Mouse (Mus musculus) frontal cortex, postnatal 10 days (tissue): ENCODE measurements around the gene Zfp764.
A peak's percentile ranks its signal among the peaks of the same experiment; 100 is the strongest.
"Not testable (repeated sequence)": the region's sequence is repeated elsewhere in the genome, so short reads cannot be mapped to it uniquely, and the experiment has no call there.

Experiments used
- DNase-seq, 2 experiments: peaks; one replicate each; pipeline ENCODE4 v3.0.0; 2022; ENCODE audit warnings: low spot score in 2 of 2, mixed read lengths in 1 of 2

Gene Zfp764

DNA sequence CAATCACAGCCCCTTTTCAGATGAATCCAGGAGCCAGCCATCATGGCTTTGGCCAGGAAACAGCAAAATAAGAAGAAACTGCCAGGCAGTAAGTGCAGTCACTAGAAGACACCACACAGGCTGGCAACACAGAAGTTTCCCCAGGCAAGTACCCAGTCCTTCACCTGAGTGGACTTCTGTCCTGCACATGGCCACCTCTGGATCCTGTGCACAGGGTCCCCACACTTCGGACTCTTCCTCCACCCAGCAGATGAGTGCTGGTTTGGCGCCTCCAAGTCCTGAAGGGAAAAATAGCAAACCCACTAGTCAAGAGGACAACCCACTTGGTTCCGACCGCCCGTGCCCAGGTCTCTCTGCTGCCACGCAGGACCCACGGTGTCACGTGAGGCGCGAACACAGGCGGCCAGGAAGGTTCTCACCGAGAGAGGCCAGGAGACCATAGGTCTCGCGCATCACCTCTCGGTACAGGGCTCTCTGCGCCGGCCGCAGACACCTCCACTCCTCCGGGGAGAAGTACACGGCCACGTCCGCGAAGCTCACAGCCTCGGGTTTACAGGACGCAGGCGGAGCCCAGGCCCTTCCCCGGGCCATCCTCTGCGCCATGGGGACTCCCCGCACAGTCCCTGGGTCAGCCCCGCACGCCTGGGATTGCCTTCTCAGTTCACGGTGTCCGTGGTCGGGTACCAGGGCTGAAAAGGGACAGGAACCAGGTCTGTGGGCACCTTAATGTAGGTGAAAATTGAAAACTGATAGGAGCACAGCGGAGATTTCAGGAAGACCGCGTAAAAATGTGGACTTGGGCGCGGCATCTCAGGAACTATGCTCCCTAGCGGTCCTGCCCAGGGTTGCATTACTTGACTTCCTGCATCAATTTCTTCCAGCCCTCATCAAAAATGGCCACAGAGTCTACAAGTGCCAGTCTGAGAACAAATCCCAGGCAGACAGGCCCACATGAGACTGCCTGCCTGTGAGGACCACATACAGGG lies at the start of gene Zfp764:
Gene Zfp764, minus strand, starts transcription at position 821 of the 986 bp plus-strand sequence.
- peak; percentile 66 to 79 for DNase-seq

DNA sequence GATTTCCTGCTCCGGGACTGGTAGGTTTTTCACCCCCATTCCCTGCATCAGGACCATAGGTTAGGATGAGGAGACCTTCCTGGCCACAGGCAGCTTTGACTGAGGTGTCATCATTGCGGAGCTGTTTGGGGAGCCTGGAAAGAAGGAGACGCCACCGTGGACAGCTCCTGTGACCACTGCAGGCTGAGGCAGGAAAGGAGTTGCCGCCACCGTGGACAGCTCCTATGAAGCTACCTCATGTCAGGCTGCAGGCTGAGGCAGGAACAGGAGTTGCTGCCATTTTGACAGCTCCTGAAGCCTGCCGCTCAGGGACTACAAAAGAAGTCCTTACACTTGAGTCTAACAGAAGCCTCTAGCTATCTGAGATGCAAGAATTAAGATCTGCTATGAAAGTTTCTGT lies 48.3 kb upstream of the Zfp764 start:
- no peak for DNase-seq

DNA sequence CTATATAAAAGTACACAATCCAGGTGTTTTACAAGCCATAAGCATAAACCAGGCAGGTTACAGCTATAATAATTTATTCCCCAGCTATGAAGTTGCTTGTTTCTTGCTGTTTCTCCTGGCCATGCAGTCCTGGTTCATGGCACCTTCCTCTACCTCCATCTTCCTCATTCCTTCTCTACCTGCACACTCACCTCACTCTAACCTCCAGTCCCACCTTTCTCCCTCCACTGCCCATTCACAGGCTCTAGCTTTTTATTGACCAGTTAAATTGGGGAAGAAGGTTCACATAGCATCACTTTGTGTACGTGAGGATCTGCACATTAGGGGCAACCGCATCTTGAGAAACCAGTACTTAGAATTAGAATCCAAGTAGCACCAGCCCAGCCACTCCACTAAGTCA lies 46.4 kb upstream of the Zfp764 start:
- no peak for DNase-seq

DNA sequence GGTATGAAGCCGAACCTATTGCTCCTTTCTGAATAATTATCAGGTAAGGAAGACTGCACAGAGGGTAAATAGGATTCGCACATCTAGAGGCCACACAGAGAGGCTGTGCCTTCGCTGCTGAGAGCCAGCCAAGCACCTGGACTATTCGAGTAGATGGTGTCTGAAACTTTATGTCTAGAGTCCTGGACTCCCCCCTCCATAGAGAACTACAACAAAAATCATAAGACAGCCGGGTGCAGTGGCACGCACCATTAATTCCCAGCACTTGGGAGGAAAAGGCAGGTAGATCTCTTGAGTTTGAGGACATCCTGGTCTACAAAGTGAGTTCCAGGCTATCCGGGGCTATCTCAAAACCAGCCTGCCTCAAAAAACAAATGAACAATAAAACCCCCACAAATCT lies 43.3 kb upstream of the Zfp764 start:
- DNase-seq = no peak

DNA sequence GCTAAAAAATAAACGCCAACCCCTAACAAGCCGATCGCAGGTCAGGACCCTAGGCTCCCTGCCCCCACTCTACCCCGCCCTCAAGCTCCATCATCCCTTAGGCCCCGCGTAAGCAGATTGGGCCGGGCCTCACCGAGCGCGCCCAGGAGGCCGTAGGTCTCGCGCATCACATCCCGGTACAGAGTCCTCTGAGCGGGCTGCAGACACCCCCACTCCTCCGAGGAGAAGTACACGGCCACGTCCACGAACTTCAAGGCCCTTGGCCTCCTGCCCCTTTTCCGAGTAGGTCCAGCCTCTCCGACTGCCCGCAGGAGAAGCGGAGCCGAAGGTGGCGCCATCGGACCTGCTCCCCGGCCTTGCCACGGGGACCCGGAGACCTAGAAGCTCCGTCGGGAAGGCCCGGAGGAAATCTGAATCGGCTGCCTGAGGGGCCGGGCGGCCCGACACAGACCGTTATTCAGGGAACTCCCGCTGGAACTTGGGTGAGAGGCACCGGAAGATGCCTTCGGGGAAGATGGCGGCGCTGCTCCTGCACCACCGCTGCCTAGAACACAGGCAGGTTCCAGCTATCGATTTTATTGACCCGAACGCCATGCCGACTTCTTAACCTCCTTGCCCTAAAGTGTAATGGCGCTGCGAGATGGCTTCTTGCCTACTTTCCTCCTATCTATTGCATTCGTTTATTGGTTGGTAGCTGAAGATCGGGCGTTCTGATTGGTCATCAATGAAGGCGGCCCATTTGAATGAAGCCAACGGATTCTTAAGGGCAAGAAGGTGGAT lies 42.1 kb upstream of the Zfp764 start, which contains the start of gene Zfp689:
Gene Zfp689, minus strand, starts transcription at position 638 of the 780 bp plus-strand sequence.
- DNase-seq = peak; percentile 90 to 91

DNA sequence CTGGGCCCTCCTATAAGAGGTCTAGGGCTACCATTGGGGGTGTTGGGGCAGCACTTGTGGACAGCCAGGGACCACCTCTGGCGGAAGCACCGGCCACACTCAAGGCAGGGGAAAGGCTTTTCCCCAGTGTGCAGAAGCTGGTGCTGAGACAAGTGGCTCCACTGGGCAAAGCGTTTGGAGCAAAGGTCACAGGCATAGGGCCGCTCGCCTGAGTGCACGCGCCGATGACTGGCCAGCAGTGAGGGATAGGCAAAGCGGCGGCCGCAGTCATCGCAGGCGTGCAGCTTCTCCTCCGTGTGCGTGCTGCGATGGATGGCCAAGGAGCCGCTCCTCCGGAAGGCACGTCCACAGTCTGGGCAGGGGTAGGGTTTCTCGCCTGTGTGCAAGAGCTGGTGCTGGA lies 37.4 kb upstream of the Zfp764 start:
- no peak for DNase-seq

DNA sequence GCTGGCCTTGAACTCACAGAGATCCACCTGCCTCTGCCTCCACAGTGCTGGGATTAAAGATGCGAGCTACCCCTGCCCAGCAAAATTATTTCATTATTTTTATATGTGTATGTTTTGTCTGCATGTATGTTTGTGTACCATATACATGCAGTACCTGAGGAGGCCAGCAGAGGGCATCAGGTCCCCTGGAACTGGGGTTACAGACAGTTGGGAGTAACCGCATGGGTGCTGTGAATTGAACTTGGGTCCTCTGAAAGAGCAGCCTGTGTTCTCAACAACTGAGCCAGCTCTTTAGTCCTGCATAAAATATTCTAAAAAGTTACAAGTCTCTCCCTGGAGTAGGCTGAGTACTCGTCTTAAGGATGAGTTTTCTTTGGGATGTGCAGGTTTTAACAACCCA lies 31.1 kb upstream of the Zfp764 start:
- no peak for DNase-seq

DNA sequence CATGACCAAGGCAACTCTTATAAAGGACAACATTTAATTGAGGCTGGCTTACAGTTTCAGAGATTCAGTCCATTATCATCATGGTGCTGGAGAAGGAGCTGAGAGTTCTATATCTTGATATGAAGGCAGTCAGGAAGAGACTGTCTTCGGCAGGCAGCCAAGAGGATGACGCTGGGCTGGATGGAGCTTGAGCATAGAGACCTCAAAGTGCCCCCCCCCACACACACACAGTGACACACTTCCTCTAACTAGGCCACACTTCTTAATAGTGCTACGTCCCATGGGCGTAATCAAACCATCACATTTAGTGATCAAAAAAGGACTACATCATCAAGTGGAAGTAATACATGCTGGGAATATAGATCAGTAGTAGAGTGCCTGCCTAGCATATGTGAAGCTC lies 28.6 kb upstream of the Zfp764 start:
- DNase-seq = no peak

DNA sequence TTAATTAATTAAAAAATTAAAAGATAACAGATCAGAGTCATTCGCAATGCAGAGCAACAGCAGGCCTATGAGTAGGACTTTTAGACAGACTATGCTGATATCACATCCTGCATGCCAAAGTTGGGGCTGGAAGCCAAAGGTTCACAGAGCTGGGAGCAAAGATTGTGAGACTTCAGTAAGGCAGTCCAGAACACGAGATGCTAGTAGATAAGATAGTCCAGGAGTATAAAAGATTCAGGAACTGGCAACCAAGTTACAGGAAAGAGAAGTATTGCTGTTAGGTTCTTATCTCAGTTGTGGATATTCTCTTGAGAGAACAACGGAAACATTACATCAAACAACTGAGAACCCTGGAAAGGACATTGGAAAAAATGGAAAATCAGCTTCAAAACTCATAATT lies 19.7 kb upstream of the Zfp764 start:
- no peak for DNase-seq

DNA sequence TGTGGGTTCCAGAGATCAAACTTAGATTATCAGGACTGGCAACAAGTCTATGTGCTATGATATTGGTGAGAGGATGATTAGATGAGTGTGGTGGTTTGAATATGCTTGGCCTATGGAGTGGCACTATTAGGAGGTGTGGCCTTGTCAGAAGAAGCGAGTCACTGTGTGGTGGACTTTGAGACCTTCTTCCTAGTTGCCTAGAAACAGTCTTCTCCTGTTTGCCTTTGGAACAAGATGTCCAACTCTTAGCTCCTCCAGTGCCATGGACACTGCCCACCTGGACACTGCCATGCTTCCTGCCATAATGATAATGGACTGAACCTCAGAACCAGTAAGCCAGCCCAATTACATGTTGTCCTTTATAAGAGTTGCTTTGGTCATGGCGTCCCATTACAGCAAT lies 19.3 kb upstream of the Zfp764 start:
- DNase-seq = no peak

DNA sequence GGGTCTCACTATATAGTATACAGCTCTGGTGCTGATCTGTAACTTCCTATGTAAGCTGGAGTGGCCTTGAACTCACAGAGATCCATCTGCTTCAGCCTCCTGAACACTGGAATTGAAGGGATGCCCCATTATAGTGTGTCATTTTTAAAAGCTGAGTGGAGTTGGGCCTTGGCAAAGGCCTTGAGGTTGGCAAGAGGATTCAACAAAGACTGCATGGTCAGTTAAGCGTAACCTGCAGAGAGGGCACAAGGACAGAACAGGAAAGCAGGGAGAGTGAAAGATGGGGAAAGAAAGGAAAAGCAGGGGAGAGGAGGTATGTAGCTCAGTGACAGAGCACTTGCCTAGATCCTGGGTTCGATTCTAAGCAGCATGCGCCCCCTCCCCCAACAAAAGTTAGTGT lies 18.7 kb upstream of the Zfp764 start:
- DNase-seq = no peak

DNA sequence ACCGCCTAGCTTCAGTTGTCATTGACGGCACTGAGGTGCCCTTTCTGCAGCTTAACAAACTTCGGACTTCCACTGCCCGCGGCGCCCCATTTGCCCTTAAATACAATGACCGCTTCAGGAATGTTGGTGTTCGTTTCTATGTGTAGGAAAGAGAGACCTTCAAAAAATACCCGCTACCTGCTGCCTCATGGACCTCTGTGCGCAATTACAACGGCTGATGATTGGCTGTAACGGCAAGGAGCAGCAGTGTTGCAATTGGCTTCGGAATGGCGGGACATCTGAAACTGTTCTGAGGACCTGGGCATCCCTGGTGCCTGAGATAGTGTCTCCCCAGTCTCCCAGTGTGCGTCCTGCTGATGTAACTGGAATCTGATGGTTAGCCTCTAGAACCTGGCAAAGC lies 15.6 kb upstream of the Zfp764 start:
- peak in 1 of 2 experiments; percentile 29 for DNase-seq

DNA sequence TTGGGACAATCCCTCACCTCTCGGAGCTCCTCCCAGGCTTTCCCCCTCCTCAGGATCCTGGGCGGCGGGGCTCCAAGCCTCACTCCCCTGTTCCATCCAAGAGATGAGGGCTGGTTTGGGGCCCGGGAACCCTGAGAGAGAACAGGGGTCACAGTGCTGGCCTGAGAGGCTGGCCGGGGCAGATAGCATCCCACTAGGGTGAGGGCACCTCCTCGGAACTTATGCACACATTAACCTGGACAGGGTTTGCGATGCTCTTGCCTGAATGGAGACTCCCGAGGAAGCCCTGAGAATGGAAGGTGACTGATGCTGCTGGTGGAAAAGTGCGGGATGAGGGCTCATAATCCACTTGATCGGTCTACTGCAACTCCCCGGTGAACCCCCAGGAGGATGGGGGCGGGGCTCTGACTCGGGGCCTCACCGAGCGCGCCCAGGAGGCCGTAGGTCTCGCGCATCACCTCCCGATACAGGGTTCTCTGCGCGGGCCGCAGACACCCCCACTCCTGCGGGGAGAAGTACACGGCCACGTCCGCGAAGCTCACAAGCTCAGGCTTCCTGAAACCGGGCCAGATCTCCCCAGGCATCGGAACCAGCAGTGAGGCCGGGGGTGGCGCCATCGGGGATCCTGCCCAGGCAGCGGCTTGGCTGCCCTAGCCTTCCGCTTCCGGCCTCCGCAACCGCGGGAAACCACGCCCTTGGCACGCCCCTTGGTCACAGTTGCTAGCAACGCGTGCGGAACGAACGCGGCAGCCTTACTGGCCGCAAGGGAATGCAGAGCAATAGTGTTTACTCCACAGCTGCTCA lies 15.0 kb upstream of the Zfp764 start, which contains the start of gene Zfp688:
Gene Zfp688, minus strand, starts transcription at position 681 of the 804 bp plus-strand sequence.
- DNase-seq = peak; percentile 83 to 90

DNA sequence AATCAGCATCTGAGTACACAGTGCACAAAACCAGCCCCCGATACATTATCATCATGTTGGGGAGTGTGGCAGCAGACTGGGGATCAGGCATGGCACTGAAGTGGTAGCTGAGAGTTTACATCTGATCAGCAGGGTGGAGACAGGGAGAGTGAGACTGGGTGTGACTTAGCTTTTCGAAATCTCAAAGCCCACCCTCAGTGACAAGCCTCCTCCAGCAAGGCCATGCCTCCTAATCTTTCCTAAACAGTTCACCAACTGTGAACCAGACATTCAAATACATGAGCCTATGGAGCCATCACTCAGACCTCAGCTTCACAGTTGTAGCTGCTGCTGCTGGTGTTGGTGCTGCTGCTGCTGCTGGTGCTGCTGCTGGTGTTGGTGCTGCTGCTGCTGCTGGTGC lies 4.8 kb upstream of the Zfp764 start:
- DNase-seq = no peak

DNA sequence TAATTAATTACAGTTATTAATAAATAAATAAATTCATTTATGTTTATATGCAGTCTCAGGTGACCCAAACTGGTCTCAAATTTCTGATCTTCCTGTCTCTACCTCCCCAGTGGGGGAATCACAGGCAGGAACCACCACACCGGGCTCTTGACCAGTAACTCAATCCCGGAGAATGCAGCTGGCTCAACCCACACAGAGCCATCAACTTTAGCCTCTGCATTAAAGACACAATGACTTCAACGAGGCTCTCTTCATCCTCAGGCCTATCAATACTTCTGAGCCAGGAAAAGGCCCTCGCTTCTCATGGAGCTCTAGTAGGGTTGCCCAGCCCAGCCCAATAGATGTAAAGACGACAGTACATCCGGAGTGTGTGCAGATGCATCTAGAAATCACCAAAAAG lies 2.5 kb downstream of the Zfp764 start:
- DNase-seq = not testable (repeated sequence)

DNA sequence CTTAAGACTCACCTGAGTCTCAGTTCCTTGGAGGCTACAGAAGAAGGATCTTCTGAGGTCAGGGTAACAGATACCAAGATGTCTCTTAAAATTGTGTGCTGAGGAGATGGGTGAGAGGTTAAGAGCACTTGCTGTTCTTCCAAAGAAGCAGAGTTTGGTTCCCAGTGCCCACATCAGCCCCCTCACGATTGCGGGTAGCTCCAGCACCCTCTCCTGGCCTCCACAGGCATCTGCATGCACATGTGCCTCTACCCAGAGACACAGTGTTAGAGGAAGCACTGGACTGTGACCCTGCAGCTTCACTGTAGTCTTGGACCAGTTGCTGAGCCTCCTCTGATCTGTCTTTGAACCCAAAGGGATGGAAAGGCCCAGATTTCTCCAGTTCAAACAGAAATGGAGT lies 3.6 kb downstream of the Zfp764 start:
- no peak for DNase-seq

DNA sequence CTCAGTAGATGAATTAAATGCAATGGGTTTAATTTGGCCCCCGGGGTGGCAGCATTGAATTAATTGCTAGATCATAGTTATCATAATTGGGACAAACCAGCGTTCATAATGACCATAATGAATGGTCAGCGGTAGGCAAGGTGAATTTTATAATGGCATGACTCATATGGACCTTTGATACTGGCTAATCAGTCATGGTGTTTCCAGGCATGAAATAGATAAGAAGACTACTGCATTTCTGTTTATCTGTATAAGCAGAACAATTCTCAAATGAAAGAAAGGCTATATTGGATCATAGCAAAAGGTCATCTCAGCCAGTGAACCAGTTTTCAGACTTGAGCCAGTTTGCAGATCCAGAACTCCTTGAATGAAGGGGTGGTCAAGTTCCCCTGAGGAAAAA lies 6.3 kb downstream of the Zfp764 start:
- no peak for DNase-seq

DNA sequence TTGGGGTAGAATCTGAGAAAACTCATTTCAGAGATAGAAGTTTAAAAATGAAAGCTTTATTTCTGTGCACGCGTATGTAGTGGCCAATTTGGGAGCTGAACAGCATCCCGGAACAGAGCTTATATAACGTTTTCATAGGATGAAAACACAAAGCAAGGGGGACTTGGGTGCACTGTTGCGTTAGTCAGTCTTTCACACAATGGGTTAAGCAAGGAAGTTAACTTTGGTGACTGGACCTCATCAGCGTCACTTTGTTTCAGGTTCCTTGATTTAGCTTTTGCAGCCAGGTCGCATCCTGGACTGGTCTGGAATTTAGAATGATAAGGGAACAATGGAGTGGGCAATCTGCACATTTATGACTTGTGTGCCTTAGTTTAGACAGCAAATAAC lies 12.7 kb downstream of the Zfp764 start:
- DNase-seq = no peak

DNA sequence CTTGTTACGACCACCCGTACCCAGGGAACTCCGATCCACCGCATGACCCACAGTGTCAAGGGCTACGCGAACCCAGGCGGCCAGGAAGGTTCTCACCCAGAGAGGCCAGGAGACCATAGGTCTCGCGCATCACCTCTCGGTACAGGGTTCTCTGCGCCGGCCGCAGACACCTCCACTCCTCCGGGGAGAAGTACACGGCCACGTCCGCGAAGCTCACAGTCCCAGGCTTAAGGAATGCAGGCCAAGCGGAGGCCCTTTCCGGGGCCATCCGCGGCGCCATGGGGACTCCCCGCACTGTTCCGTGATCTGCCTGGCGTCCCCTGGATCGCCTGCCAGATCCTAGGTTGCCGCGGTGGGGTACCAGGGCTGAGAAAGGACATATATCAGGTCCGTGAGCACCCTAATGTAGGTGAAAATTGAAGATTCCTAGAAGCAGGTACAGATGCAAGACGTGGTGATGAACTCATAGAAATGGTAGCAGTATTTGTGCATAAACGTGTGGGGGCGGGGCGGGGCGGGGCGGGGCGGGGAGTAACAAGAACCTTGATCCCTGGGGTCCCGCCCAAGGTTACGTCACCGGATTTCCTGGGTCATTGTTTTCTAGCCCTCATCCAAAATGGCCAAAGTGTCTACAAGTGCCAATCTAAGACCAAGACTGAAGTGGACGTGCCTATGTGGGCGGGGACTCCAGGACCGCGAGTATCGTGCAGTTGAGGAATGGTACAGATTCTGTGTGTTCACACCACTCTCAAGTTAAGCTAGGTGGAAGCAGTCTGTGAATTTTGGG lies 13.3 kb downstream of the Zfp764 start, which contains the start of gene E430018J23Rik:
Gene E430018J23Rik, minus strand, starts transcription at position 473 of the 787 bp plus-strand sequence.
- DNase-seq = peak; percentile 91 to 95

DNA sequence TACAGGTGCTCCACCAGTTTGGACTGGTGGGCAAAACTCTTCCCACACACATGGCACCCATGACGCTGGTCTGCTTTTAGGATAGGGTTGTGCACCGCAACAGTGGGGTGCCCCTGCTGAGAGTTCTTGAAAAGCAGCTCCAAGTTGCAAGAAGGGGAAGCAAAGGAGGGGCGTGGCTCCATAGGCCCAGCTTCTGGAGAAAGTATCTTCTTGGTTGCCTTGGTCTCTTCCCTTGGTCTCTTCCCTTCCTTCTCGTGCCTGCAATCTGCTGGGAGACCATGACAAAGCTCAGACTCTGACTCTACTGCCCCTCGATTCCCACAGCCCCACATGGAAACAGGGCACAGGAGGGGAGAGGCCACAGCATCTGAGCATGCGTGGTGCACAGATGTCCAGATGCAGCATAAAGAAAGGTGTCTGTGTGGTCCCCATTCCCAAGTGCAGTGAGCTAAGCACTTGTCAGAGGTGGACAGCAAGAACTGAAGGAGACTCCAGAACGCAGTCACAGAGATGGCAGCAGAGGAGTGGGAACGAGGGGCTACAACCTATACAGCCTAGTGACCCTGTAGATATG lies 14.3 kb downstream of the Zfp764 start:
- DNase-seq = no peak
